Mouse (Mus musculus) gastrocnemius, postnatal 36 days (tissue): ENCODE data around the gene Plxna2. TPM values are rescaled to one million over a fixed set of nuclear protein-coding genes. Genes with fewer than 3 reads are reported as not detected.

Experiments used
- DNase-seq, 2 experiments: peaks; one replicate each; pipeline ENCODE4 v3.0.0; 2022
- intact Hi-C: fragments of 180-260 bp; cut with DNase I; formaldehyde crosslinking; loops from one replicate; pipeline ENCODE4 v1.15.1; 2025
- total RNA-seq, 2 experiments: library from RNA; stranded (reverse); gene quantifications; 2 replicates each; pipeline ENCODE4 v1.2.3; 2021

The Plxna2 gene
- total RNA-seq, 2 experiments from 2014 or later, result 6.6 to 8.5 TPM

DNA sequence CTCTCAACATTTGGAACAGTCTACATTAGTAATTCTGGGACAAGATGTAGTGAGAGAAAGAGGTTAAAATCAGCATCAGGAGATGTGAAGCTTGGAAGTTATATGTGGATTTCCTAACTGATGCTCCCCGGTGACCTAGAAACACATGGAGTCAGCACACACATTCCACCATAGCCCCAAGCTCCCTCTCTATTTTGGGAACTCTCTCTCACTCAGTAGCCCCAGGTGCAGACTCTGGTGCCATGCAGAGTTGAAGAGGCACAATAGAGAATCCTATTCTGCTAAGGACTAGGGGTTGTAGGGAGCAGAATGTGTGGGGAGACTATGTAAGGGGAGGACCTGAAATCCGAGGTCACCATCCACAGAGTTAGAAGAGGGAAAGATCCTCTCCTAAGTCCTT lies 75.5 kb downstream of the Plxna2 start:
- no peak for DNase-seq
- intact Hi-C loops, result no loop called here

DNA sequence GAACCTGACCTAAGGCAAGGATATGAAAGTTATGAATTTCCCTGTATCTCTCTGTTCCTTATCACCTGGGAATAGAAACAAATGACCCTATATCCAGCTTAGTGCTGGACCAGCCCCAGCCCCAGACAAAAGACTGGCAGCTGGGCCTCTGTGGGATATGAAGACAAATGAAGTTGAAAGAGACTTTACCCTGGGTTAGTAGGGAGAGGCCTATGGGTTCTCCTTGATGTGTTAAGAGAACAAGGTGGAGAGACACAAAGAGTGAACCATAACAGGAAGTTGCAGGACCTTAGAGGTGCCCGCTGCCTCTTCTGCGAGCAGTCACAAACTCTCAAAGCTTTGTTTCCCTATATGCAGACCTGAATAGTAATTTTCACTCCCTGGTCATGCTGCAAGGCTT lies 76.8 kb downstream of the Plxna2 start:
- intact Hi-C loops, result no loop called here
- no peak for DNase-seq

DNA sequence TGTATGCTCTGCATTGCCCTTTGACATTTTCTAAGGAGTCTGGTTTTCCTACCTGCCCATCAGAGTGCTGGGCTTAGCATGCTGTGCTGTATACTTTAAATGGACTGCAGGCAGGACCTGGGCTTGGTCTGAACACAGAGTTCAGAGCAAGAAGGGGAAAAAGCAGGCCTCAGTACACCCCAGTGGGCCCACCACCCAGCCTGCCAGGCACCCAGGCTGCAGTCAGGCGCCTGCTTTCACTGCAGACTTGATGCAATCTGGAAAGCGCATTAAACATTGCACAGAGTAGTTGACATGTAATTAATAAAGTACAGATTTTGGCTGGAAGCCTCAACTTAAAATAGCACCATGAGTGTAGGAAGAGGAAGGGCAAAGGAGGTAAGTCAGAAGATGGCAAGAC lies 79.4 kb downstream of the Plxna2 start:
- intact Hi-C loops, result no loop called here
- no peak for DNase-seq

DNA sequence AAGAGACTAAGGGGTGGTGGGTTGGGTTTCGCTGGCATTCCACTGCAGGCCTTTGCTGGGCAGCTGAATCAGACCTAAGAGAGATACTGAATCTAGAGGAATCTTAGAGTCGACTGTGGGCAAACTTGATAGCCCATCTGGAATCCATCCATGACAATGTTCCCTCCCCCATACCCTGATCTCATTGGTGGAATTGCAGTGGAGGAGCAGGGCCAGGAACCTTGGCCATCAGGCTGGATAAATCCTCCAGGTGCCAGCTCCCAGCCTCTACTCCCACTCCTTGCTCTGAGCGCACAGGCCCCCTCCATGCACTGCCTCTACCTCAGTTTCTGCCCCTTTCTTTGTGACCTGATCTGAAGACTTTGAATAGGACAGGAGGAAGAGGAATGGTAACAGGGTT lies 81.3 kb downstream of the Plxna2 start:
- DNase-seq, result peak in 1 of 2 experiments; percentile 8
- intact Hi-C loops, result no loop called here

DNA sequence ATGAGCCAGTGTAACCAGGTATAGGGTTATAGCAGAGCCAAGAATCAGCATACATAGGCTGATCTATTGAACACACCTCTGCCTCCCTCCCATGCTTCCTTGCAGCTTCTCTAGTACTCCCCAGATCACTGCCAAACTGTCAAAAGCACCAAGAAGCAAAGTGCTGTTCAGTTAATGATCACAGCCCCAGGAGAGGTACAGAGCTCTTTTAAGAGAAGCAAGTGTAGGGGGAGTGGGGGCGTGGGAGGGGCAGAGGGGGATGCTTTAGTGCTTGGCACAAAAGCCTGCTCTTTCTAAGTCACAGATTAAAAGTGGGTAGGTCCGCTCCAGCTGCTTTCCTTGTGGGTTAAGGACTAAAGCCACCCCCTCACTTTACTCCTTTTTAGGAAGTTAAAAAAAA lies 85.2 kb downstream of the Plxna2 start:
- intact Hi-C loops, result no loop called here
- no peak for DNase-seq

DNA sequence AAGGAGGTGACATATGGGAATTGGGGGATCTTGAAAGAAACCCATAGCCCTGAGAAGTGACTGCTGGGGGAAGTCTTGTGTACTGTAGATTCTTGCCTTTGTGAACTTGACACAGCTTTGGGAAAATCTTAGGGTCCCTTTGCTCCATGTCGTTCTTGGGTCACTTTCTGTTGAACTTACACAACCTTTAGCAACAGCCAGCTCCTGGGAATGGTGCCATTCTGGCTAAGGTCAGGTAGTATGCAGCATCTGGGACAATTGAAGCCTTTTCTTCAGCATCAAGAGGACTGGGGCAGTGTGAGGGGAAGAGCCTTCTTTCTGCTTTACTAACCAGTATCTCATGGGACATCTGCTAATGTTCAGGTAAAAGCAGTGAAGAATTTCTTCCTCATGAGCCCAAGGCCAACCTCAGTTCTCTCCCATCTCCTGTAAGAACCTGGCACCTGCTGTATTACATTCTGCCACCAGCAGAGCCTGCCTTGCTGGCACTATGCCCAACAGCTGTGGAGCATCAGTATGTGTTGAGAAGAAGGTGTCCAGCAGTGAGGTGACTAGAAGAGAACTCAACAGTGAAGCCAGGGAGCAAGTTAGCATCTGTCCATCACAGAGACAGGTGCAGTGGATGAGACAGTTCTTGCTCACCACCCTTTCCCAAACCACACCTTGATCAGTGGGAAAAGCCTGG lies 86.3 kb downstream of the Plxna2 start:
- intact Hi-C loops, result no loop called here
- DNase-seq, result no peak

DNA sequence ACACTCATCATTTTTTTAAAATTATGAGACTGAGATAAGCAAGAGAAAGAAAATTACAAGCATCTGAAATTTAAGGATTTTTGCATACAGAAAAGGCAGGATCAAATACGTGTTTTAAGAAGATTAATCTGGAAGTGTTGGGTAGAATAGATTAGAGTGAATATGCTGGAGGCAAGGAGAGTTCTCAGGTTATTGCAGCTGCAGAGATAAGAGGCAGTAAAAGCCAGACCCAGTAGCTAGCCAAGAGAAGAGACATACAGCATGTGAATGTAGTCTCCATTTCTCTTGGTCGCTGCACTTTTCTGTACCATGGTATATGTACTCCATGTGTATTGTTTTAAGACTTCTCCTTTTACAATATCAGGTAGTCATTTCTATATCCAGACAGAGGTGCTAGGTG lies 88.5 kb downstream of the Plxna2 start:
- no peak for DNase-seq
- intact Hi-C loops, result no loop called here

DNA sequence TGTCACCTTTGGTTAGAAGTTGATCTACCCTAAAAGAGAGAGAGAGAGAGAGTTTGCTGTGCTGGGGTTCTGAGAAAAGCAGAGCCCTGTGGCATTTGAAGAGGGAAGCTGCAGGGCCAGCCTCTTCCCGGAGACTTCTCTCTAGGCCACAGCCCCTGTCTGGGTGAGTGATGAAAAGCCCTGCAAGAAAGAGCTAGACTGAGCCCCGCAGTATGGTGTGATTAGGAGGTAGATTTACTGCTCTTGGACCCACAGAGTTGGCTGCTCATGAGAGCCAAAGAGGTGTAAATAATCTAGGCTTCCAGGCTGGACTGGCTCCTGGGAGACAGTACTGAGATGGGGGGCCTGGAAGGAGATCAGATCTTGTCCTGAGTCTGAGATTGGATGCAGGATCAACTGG lies 94.4 kb downstream of the Plxna2 start:
- intact Hi-C loops, result no loop called here
- no peak for DNase-seq

DNA sequence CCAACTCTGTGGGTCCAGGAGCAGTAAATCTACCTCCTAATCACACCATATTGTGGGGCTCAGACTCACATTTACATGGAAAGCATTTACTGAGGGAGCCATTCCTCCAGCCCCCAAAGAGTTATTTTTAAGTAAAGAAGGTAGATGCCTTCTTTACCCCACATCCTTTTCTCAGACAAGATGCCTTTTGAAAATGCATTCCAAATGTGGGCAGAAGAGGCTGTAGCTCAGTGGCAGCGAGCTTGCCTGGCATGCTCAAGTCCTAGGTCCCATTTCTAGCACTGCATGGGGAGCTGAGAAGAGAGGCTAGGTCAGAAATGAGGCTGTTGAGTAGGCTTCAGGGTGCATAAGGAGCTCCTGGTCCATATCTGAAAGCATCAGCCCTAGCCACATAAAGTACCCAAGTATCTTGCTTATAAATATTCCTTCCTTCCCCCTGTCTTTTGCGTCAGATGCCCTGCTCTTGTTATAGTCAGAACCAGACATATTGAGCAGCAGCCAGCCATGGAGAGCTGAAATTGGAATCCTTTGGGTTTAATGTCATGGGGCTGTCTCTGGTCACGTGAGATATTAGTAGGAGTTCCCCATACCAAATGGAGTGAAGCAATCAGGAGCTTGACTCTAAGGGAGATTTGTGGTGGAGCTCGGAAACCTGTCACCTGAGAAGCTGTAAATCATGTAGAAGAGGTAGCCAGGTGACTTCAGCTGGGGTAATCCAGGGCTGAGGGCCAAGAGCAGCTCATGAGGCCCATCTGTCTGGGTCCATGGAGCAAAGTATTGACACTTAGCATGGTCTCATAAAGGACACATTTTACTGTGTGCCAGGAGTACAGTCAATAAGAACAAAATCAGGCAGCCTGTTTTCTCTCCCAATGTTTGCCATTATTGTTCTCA lies 96.4 kb downstream of the Plxna2 start:
- DNase-seq, result no peak
- intact Hi-C loops, result no loop called here

DNA sequence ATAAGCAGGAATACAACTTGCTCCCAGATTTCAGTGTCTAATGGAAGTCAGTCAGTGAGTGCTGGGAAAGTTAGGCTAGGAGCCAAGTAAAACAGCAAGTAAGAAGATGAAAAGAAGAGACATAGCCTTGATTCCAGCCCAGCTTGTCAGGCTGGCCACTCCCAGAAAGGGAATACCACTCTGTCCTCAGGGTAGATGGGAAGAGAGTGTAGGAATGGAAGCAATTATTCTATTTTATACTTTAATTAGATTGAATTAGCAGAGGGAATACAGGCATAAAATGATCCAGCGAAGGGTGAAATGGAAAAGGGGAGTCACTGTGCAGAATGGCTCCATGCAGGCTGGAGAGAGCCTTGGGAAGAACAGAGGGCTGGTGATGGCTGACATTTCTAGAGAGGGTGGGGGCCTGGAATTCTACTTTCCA lies 99.4 kb downstream of the Plxna2 start:
- no peak for DNase-seq
- intact Hi-C loops, result no loop called here

DNA sequence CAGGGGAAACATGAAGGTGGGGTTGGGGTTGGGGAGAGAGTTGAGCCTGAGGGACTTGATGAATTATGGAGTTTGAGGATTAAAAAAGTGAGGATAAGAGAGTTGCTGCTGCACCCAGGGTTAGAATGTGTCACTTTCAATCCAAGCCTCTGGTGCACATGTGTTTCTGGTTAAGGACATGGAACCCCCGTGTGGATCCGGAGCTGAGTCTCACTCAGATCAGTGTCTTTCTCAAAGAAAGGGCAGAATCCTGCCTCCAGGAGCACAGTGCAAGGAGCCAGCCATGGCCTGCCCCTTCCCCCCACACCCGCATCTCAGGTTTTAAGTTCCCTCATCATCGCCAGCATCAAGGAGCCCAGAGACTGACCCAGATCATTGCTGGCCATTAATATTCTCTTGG lies 102.4 kb downstream of the Plxna2 start:
- DNase-seq, result no peak
- intact Hi-C loops, result no loop called here

DNA sequence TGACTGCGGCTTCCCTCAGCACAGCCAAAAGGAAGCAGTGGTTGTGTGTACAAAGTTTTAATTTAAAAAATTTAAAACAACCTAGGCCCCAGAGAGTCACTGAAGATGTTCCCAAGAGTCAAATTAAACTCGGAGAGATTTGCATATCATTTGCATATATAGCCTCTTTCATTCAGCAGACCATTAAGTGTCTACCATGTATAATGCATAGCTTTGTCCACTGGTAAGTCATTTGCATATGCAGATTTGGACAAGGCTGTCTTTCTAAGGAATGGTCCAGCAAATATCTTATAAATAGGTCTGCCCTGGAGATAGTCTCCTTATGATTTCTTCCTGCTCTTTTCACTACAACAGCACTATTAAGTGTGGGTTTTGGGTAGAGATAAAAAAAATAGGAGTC lies 103.2 kb downstream of the Plxna2 start:
- DNase-seq, result no peak
- intact Hi-C loops, result no loop called here

DNA sequence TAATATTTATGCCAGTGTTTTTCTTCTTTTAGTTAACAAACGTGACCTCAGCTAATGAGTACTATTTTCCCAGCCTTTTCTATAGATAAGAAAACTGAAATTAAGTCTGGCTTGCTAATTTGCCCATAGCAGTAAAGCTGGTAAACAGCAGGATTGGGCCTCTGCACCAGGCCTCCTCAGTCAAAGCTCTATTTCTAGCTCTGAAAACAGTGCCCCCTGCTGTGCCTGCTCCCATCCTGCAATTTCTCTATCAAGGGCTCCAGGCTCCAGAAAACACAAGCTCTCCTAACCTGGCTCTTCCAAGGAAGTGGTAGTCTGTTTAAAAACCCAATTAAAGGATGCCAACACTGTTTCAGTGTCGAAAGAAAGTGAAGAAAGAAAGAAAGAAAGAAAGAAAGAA lies 104.3 kb downstream of the Plxna2 start:
- intact Hi-C loops, result loop anchor here (1.0 kb wide), 1 partner anchor 103 kb away; no protein-coding TSS in a partner anchor
- peak; percentile 41 to 62 for DNase-seq

DNA sequence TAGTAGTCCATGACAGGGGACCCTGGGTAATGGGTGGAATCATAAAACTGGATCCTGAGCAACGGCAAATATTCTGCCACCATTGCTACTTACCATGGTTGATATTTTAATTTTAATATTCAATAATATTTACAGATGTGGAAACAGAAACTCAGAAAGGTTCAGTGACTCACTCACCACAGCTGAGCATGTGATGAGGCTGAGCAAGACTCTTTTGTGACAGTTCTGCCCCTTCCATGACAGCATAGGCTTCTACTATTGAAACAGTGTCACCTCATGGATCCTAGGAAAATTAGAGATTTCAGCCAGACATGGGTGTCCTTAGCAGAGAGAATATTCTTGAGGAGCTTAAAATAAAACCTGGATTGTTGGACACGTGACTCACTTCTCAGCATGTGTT lies 116.8 kb downstream of the Plxna2 start:
- intact Hi-C loops, result no loop called here
- DNase-seq, result no peak

DNA sequence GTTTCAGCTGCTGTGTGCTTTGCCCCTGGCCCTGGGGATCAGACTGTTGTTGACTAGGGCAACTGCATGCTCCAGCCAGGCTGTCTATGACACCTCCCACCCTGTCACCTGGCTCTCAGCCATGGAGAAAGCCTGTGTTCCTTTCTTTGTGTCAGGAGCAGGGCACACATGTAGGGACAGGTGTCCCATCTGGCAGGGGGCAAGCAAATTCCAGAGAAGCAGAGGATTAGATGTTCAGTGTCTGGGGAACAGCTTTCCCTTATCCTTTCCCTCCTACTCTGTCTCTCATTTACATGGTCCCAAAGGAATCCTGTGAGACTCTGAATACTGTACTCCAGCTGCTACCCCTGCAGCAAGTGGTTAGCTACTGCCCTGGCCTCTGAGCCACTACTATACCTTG lies 121.9 kb downstream of the Plxna2 start:
- DNase-seq, result peak in 1 of 2 experiments; percentile 31
- intact Hi-C loops, result no loop called here

DNA sequence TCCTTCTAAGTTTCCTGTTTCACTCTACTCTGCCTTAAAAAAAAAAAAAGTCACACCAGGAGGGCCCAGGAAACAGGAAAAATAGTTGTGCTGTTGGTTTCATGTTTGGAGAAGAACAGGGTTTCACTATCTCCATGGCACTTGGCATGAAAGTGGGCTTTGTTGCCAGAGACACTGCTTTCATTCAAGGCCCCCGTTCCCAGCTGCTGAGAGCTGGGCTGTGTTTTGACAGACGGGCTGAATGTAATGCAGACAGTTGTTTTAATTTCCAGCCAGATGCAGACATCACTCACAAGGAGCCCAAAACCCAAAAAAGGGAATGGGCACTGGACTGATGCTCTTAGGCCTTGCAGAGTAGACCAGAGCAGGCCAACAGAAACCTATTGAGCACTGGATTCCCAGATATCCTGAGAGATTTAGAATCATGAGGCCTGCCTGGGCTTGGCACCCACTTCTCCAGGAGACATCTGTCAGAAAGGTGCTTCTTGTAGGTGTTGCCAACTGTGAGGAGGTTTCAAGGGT lies 124.9 kb downstream of the Plxna2 start:
- no peak for DNase-seq
- intact Hi-C loops, result no loop called here

DNA sequence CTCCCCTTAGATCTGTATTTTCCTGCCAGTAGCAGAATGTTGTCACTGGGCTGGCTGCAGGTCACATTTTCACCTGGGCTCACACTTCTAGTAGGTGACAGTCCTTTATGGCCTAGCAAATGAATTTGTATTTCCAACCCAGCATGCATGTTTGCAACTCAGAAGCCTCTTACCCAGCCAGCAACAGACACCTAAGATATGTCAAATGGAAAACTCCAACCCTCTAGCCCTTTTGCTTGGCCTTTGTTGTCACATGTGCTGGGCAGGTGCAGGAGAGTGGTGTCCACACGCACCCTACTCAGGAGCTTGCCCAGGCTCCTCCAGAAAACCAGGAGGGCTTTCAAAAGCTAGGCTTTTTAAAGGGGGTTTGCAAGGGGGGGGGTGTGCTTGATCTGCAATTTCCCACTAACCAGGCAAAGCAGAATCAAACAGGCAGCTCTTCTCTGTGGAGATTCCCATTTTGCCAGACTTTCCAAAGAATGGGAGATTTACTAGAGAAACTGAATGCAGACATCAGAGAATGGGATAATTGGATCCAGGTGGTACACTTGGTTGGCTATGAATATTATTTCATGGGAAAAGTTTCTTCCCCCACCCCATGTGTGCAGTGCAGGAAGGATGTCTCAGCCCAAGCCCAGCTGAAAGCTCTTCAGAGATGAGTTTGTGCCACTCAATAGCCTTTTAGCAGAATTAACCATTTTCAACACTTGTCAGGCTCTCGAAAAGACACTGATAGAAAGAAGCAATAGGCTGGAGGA lies 127.3 kb downstream of the Plxna2 start:
- DNase-seq, result no peak
- intact Hi-C loops, result no loop called here

DNA sequence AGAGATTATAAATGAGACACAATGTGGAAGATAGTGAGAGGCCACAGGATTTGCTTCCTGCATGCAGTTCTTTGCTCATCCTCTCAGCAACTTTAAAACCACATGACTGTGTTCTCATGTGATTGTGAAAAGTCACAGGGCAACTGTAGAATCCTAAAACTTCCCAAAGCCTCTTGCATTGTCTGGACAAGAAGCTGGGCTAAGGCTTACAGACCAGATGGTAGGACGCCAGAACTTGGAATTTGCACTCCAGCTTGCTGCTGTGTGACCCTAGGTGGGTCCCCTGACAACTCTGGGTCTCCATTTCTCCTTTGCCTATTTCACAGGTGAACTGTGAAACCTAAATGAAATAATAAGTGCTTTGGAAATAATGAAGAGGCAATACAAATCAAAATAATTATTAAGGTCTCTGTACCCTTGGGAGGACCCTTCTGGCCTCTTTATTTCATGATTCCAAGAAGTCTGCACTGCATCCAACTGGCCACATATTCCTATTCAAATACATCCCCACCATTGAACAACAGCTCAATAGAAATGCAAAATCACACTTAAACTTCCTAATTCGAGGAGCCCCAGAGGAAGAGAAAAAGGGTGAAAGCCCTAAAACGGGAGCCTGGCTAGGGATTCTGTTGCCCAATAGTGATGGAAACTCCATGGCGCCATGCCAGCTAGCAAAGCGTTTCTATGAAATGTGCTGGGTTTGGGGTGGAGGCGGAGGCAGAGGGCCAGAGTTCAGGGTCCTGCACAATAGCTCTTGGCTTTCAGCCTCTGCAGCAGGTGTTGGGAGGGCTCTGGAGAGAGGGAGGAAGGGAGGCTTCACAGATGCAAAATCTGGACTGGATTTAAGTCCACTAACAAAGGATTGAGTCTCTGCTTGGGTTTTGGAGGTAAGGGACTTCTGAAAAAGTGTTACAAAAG lies 128.6 kb downstream of the Plxna2 start:
- intact Hi-C loops, result no loop called here
- DNase-seq, result peak; percentile 67 to 82

DNA sequence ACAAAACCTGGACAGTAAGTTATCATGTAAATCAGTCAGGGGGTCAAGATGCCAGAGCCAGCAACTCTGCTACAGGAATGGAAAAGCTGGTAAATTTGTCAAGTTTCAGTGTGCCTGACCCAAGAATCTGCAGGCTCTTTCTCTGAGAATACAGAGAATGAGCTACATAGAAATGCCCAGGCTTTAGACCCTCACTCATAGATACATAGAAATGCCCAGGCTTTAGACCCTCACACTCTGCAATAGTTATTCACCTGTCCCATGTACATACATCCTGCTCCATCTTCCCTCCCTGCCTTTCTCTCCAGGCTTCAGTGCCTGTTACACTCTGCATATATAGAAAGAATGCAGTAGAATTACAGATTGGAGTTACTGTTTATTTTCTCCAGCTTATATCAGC lies 129.2 kb downstream of the Plxna2 start:
- intact Hi-C loops, result no loop called here
- DNase-seq, result no peak

DNA sequence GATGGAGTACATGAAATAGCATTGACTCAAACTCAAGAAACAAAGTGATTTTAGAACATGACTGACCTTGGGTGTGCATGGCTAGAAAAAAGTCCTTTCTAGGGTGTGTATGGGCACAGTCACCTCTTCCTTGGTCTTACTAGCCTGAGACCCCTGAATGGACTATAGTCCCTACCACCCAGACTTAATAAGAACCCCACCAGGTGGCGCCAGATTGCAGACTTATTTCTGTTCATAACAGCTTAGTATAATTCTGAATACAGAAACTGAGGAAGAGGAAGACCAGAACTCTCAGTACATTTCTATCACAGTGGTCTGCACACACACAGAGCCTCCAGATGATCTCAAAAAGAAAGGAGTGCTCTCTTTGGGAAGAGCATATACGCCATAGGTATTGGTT lies 135.2 kb downstream of the Plxna2 start:
- intact Hi-C loops, result loop anchor here (5.0 kb wide), 1 partner anchor 64 kb away; no protein-coding TSS in a partner anchor
- DNase-seq, result peak in 1 of 2 experiments; percentile 37
